Mouse (Mus musculus) bone marrow, adult 2 months (tissue): ENCODE data around the gene Ankrd22. TPM values are rescaled to one million over a fixed set of nuclear protein-coding genes. Genes with fewer than 3 reads are reported as not detected.

Experiments
- H3K27ac ChIP-seq: fragments of 200-500 bp; 2 replicates; pipeline ENCODE4 v1.5.1; 2012; ENCODE audit warnings: low read depth, mild to moderate bottlenecking, control low read depth, inconsistent platforms, low read length; ENCODE audit not compliant: control insufficient read depth, poor library complexity, insufficient read depth
- H3K4me1 ChIP-seq: fragments of 200-500 bp; 2 replicates; pipeline ENCODE4 v1.6.1; 2011; ENCODE audit warnings: low read length; ENCODE audit not compliant: control insufficient read depth, insufficient read depth
- H3K4me3 ChIP-seq: fragments of 200-500 bp; replicated peaks from 2 replicates; pipeline ENCODE3; 2011; ENCODE audit warnings: mild to moderate bottlenecking, low read depth, low read length, control low read depth; ENCODE audit not compliant: control insufficient read depth
- CTCF ChIP-seq: fragments of 200-500 bp; IDR thresholded peaks from 2 replicates; pipeline ENCODE4 v1.5.1; 2011; ENCODE audit warnings: low read length, control low read depth; ENCODE audit not compliant: control insufficient read depth, insufficient read depth
- POLR2A ChIP-seq: fragments of 200-500 bp; IDR thresholded peaks from 2 replicates; pipeline ENCODE4 v1.6.1; 2011; ENCODE audit warnings: low read depth, mild to moderate bottlenecking, control low read depth, low read length, borderline replicate concordance; ENCODE audit not compliant: control insufficient read depth
- WGBS: fragments of 180-500 bp; shearing (Covaris S2); methylation state at CpG from one replicate; pipeline ENCODE4 v1.1.7; 2018; 5-methylcytosine and 5-hydroxymethylcytosine counted together
- polyA plus RNA-seq: library from polyadenylated mRNA; stranded (reverse); fragments of >200 nt; gene quantifications from 2 replicates; pipeline ENCODE4 v1.2.4, GENCODE M21; 2011; ENCODE audit warnings: low replicate concordance; ENCODE audit not compliant: missing spikeins, insufficient read depth, insufficient read length

Gene Ankrd22
- polyA plus RNA-seq, 1 experiment: 18.6 TPM

GRCm38 (mm10) chr19:34202668-34203067, 36.8 kb upstream of the Ankrd22 start:
- TF ChIP-seq POLR2A (no peak), CTCF (no peak)
- H3K27ac ChIP-seq: no peak overlapping the region
- peaks cover 1% of the 10 kb centered on the region for H3K4me1 ChIP-seq
- H3K4me3 ChIP-seq: no peak overlapping the region
- WGBS: 65% methylated on average over 2 of the region's 2 CpGs

- 35% methylated on average over 2 of the region's 2 CpGs for WGBS
- Histone ChIP-seq H3K27ac (no peak overlapping the region), H3K4me1 (peaks cover 3% of the 10 kb centered on the region)
Measured at GRCm38 (mm10) chr19:34199488-34199887, 33.6 kb upstream of the Ankrd22 start.

GRCm38 (mm10) chr19:34198901-34199300, 33.0 kb upstream of the Ankrd22 start:
- peaks cover 3% of the 10 kb centered on the region for H3K4me1 ChIP-seq
- 54% methylated on average over 4 of the region's 4 CpGs for WGBS
- TF ChIP-seq CTCF (no peak), POLR2A (no peak)
- H3K4me3 ChIP-seq: no peak overlapping the region
- 0 out of 2 replicates have a peak overlapping the region, but pooled peaks have one; percentile 10 for H3K27ac ChIP-seq

More at GRCm38 (mm10) chr19:34199488-34199887, 33.6 kb upstream of the Ankrd22 start:
- no peak for TF ChIP-seq CTCF
- no peak for TF ChIP-seq POLR2A
- H3K4me3 ChIP-seq: no peak overlapping the region

- 85% methylated on average over 1 of the region's 1 CpGs for WGBS
- H3K27ac ChIP-seq: no peak overlapping the region
- TF ChIP-seq CTCF (no peak), POLR2A (no peak)
- H3K4me1 ChIP-seq: peaks cover 3% of the 10 kb centered on the region
- no peak overlapping the region for H3K4me3 ChIP-seq
Measured at GRCm38 (mm10) chr19:34198066-34198465, 32.2 kb upstream of the Ankrd22 start.

- Histone ChIP-seq H3K4me3 (no peak overlapping the region), H3K4me1 (peaks cover 3% of the 10 kb centered on the region), H3K27ac (no peak overlapping the region)
- no peak for TF ChIP-seq CTCF
- no peak for TF ChIP-seq POLR2A
- 43% methylated on average over 2 of the region's 2 CpGs for WGBS
Measured at GRCm38 (mm10) chr19:34195031-34195430, 29.2 kb upstream of the Ankrd22 start.

GRCm38 (mm10) chr19:34194132-34194745, 28.4 kb upstream of the Ankrd22 start:
- Histone ChIP-seq H3K4me1 (peaks cover 3% of the 10 kb centered on the region), H3K4me3 (no peak overlapping the region), H3K27ac (no peak overlapping the region)
- TF ChIP-seq CTCF (no peak), POLR2A (no peak)
- WGBS: 63% methylated on average over 6 of the region's 6 CpGs

- Histone ChIP-seq H3K4me1 (peaks cover 3% of the 10 kb centered on the region), H3K4me3 (peak overlapping the region; percentile 72), H3K27ac (peak overlapping the region; percentile 28; the same call in 1 of the 2 replicates)
- 55% methylated on average over 9 of the region's 9 CpGs for WGBS
- no peak for TF ChIP-seq CTCF
- no peak for TF ChIP-seq POLR2A
Measured at GRCm38 (mm10) chr19:34193683-34194082, 27.8 kb upstream of the Ankrd22 start.

- Histone ChIP-seq H3K4me3 (peak overlapping the region; percentile 87), H3K4me1 (peaks cover 3% of the 10 kb centered on the region), H3K27ac (no peak overlapping the region; the same call in 1 of the 2 replicates)
- no peak for TF ChIP-seq POLR2A
- TF ChIP-seq CTCF: no peak
- WGBS: under 1% methylated on average over 9 of the region's 9 CpGs
Measured at GRCm38 (mm10) chr19:34193149-34193548, 27.3 kb upstream of the Ankrd22 start.
